Mouse (Mus musculus) lung, embryonic 14.5 days (tissue): Measurements from ENCODE around the gene Gm21992. TPM values are rescaled to one million over a fixed set of nuclear protein-coding genes. Genes with fewer than 3 reads are reported as not detected.

Source experiments
- ATAC-seq: fragments of 200-750 bp; cut with Nextera tagmentation; 2 replicates; pipeline ENCODE4 v1.8.0; 2017; ENCODE audit warnings: mild to moderate bottlenecking, moderate TSS enrichment, moderate library complexity; ENCODE audit not compliant: insufficient read depth
- DNase-seq: peaks from one replicate; pipeline ENCODE4 v3.0.0-alpha.2; 2015
- H3K27ac ChIP-seq: fragments of 300-500 bp; sonication (generic); 2 replicates; pipeline ENCODE4 v1.5.1; 2014; ENCODE audit warnings: low read depth, mild to moderate bottlenecking, moderate library complexity
- H3K27me3 ChIP-seq: fragments of 300-500 bp; sonication (generic); 2 replicates; pipeline ENCODE4 v1.6.1; 2014; ENCODE audit warnings: low read length, control low read depth; ENCODE audit not compliant: insufficient read depth
- H3K36me3 ChIP-seq: fragments of 300-500 bp; sonication (generic); 2 replicates; pipeline ENCODE4 v1.6.1; 2014; ENCODE audit warnings: control low read depth; ENCODE audit not compliant: insufficient read depth
- H3K4me1 ChIP-seq: fragments of 300-500 bp; sonication (generic); 2 replicates; pipeline ENCODE4 v1.6.1; 2014; ENCODE audit warnings: antibody characterized with exemption, control low read depth; ENCODE audit not compliant: insufficient read depth
- H3K4me2 ChIP-seq: fragments of 300-500 bp; sonication (generic); 2 replicates; pipeline ENCODE4 v1.6.1; 2014; ENCODE audit warnings: mild to moderate bottlenecking
- H3K4me3 ChIP-seq: fragments of 300-500 bp; sonication (generic); 2 replicates; pipeline ENCODE4 v1.5.1; 2014; ENCODE audit warnings: low read depth, low read length
- H3K9ac ChIP-seq: fragments of 300-500 bp; sonication (generic); 2 replicates; pipeline ENCODE4 v1.6.1; 2014
- H3K9me3 ChIP-seq: fragments of 300-500 bp; sonication (generic); 2 replicates; pipeline ENCODE4 v1.6.1; 2016; ENCODE audit warnings: low read depth, low read length, control low read depth
- CTCF ChIP-seq: IDR thresholded peaks from 2 replicates; pipeline ENCODE4 v1.5.1; 2016; ENCODE audit warnings: antibody characterized with exemption, low read depth
- WGBS: fragments of 180-500 bp; shearing (Covaris S2); extraction: QIAGEN DNeasy Blood & Tissue Kit; methylation state at CpG from one replicate; pipeline ENCODE4 v1.1.7; 2014; 5-methylcytosine and 5-hydroxymethylcytosine counted together
- polyA plus RNA-seq: library from polyadenylated mRNA; unstranded; fragments of >200 nt; fragmentation: Nextera tagmentation; extraction: Ambion mirVana; gene quantifications from 2 replicates; pipeline ENCODE4 v1.2.1, GENCODE M21; 2014

Gm21992 gene
- polyA plus RNA-seq, 1 experiment from 2014 or later, result 25.3 TPM

DNA sequence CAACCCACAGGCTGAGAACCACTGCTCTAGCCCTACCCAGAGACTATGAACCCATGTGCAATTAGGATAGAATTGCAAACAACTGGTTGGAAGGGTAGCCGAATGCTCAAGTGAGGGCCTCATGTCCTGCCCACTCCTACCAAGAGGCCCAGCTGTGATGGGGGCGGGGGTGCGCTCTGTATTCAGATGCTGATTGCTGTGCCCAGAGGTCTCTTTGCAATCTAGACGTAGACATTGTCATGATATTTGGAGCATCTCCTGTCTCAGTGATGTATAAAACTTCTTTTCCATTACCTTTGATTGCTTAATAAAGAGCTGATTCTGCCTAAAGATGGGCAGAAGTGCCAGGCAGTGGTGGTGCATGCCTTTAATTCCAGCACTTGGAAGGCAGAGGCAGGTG is 38.4 kb upstream of the Gm21992 start:
- H3K36me3 ChIP-seq, result no peaks in the 10 kb centered on the region
- no peak overlapping the region for H3K9ac ChIP-seq
- WGBS, result 54% methylated on average over 4 of the region's 4 CpGs
- no peak overlapping the region for H3K4me2 ChIP-seq
- no peak for TF ChIP-seq CTCF
- H3K9me3 ChIP-seq, result no peaks in the 10 kb centered on the region
- no peak for DNase-seq
- H3K4me3 ChIP-seq, result no peak overlapping the region
- ATAC-seq, result no peak
- no peaks in the 10 kb centered on the region; the same call in 1 of the 2 replicates for H3K4me1 ChIP-seq
- H3K27ac ChIP-seq, result no peak overlapping the region
- no peaks in the 10 kb centered on the region for H3K27me3 ChIP-seq

- DNase-seq (peak; percentile 42), ATAC-seq (no peak)
- H3K4me3 ChIP-seq, result no peak overlapping the region
- no peak overlapping the region for H3K4me2 ChIP-seq
- 23% methylated on average over 7 of the region's 7 CpGs for WGBS
- no peaks in the 10 kb centered on the region for H3K9me3 ChIP-seq
- H3K9ac ChIP-seq, result no peak overlapping the region
- peak; percentile 56 for TF ChIP-seq CTCF
- no peaks in the 10 kb centered on the region for H3K4me1 ChIP-seq
- H3K36me3 ChIP-seq, result no peaks in the 10 kb centered on the region
- no peaks in the 10 kb centered on the region for H3K27me3 ChIP-seq
- no peak overlapping the region for H3K27ac ChIP-seq
Measured at GRCm38 (mm10) chr19:4847490-4847889, 36.1 kb upstream of the Gm21992 start.

- no peak overlapping the region for H3K9ac ChIP-seq
- no peak overlapping the region for H3K4me3 ChIP-seq
- H3K36me3 ChIP-seq, result no peaks in the 10 kb centered on the region
- DNase-seq (no peak), ATAC-seq (no peak)
- WGBS, result 56% methylated on average over 2 of the region's 2 CpGs
- no peak for TF ChIP-seq CTCF
- no peak overlapping the region for H3K27ac ChIP-seq
- no peak overlapping the region for H3K4me2 ChIP-seq
- H3K4me1 ChIP-seq, result no peaks in the 10 kb centered on the region
- no peaks in the 10 kb centered on the region for H3K9me3 ChIP-seq
- H3K27me3 ChIP-seq, result peaks cover 9% of the 10 kb centered on the region; the same call in 1 of the 2 replicates
Measured at GRCm38 (mm10) chr19:4845846-4846245, 34.4 kb upstream of the Gm21992 start.

DNA sequence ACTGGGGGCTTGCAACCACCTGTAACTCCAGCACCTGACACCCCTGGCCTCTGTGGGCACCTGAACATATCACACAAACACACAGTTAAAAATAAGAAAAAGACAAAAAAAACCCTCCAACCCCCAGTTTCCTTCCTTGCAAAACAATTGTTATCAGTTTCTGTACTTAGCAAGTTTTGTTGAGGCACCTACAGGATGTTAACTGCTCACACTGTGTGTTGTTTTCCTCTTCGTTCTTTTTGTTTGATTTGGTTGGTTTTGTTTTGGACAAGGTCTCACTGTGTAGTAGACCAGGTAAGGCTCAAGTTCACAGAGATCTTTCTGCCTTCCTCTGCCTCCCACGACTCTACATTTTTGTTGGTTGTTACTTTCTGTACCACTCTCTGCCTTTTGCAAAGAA is 31.2 kb upstream of the Gm21992 start:
- WGBS, result 58% methylated on average over 2 of the region's 2 CpGs
- H3K4me3 ChIP-seq, result no peak overlapping the region
- no peak overlapping the region for H3K27ac ChIP-seq
- no peak for TF ChIP-seq CTCF
- no peaks in the 10 kb centered on the region for H3K9me3 ChIP-seq
- no peak for DNase-seq
- no peaks in the 10 kb centered on the region for H3K4me1 ChIP-seq
- no peak overlapping the region for H3K9ac ChIP-seq
- H3K36me3 ChIP-seq, result no peaks in the 10 kb centered on the region
- ATAC-seq, result no peak
- H3K4me2 ChIP-seq, result no peak overlapping the region
- peaks cover 20% of the 10 kb centered on the region; the same call in 1 of the 2 replicates for H3K27me3 ChIP-seq

GRCm38 (mm10) chr19:4840848-4841247 is 29.4 kb upstream of the Gm21992 start:
- Histone ChIP-seq H3K9ac (no peak overlapping the region), H3K4me1 (no peaks in the 10 kb centered on the region), H3K4me2 (no peak overlapping the region), H3K9me3 (no peaks in the 10 kb centered on the region), H3K27me3 (peaks cover 20% of the 10 kb centered on the region; the same call in 1 of the 2 replicates), H3K36me3 (0 out of 2 replicates have a peak, but pooled peaks cover 2% of the 10 kb centered on the region), H3K4me3 (no peak overlapping the region), H3K27ac (no peak overlapping the region)
- ATAC-seq (no peak), DNase-seq (no peak)
- TF ChIP-seq CTCF, result no peak
- WGBS, result 74% methylated on average over 9 of the region's 9 CpGs

DNA sequence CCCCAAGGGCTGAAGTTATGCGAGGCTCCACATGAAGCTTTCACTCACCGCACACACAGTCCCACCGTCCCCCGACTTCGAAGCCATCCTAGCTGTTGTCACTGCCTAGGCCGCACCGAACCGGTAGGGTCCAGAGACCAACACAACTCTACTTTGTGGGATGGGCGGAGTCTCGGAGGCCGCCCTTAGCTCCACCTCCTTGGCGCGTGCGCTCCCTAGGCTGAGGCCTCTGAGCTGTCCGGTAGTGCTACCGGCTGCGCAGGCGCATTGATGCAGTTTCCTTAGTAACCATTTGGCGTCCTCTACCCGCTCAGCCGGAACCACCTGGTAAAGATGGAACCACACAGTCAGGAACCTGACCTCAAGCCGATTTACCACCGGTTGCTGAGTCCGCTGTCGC is 27.7 kb upstream of the Gm21992 start, which contains the start of the genes Ccs and Ccdc87:
Gene Ccs, minus strand, starts transcription at position 184 of the 400 bp plus-strand sequence.
Gene Ccdc87, plus strand, starts transcription at position 218 of the 400 bp plus-strand sequence.
- TF ChIP-seq CTCF, result peak; percentile 12; the same call in 1 of the 2 replicates

DNA sequence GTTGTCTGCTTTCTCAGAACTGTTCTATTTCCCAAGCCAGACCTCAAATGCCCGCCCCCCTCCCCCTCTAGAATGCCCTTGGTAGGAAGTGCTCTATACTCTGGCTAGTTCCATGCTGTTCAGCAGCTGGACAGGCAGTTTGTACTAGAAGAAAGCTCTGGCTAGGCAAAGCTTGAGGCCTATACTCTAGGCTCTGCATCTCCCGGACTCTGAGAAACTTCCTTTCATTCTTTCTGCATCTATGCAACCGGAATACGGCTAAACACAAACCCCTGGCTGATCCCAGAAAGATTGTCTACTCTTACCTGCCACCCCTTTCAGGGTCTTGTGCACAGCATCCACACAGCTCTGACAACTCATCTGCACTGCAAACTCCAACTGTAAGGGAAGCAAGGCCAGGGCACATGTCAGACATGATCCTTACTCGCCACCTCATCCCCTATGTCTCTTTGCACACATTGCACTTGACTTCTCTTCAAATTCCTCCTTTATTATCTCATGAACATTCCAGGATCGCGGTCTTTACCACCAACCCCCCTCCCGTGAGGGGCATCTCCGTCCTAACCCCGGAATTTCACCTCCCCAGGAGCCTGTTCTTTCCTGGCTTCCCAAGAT is 27.2 kb upstream of the Gm21992 start:
- peak; percentile 50; the same call in 1 of the 2 replicates for ATAC-seq

More for the DNA sequence above, 27.7 kb upstream of the Gm21992 start, which contains the start of the genes Ccs and Ccdc87:
- DNase-seq, result peak; percentile 99
- Histone ChIP-seq H3K27ac (no peak within 1 kb of the TSS; the same call in 1 of the 2 replicates), H3K9me3 (no peaks in the 10 kb centered on the region), H3K4me3 (peak within 1 kb of the TSS; percentile 64), H3K4me1 (no peaks in the 10 kb centered on the region), H3K36me3 (0 out of 2 replicates have a peak, but pooled peaks cover 2% of the 10 kb centered on the region), H3K4me2 (peak within 1 kb of the TSS; percentile 90), H3K9ac (peak within 1 kb of the TSS; percentile 81), H3K27me3 (peaks cover 20% of the 10 kb centered on the region; the same call in 1 of the 2 replicates)
- under 1% methylated on average over 25 of the region's 25 CpGs for WGBS
- peak; percentile 99 for ATAC-seq

More for the DNA sequence above, 27.2 kb upstream of the Gm21992 start:
- peak overlapping the region; percentile 64 for H3K4me3 ChIP-seq
- peak overlapping the region; percentile 81 for H3K9ac ChIP-seq
- H3K4me2 ChIP-seq, result peak overlapping the region; percentile 90
- 25% methylated on average over 10 of the region's 10 CpGs for WGBS
- H3K27ac ChIP-seq, result no peak overlapping the region; the same call in 1 of the 2 replicates
- 0 out of 2 replicates have a peak, but pooled peaks cover 2% of the 10 kb centered on the region for H3K36me3 ChIP-seq
- DNase-seq, result no peak
- no peak for TF ChIP-seq CTCF
- H3K4me1 ChIP-seq, result no peaks in the 10 kb centered on the region
- H3K9me3 ChIP-seq, result no peaks in the 10 kb centered on the region
- peaks cover 20% of the 10 kb centered on the region; the same call in 1 of the 2 replicates for H3K27me3 ChIP-seq
